Mouse (Mus musculus): ENCODE measurements around the gene Atp11b.

DNA sequence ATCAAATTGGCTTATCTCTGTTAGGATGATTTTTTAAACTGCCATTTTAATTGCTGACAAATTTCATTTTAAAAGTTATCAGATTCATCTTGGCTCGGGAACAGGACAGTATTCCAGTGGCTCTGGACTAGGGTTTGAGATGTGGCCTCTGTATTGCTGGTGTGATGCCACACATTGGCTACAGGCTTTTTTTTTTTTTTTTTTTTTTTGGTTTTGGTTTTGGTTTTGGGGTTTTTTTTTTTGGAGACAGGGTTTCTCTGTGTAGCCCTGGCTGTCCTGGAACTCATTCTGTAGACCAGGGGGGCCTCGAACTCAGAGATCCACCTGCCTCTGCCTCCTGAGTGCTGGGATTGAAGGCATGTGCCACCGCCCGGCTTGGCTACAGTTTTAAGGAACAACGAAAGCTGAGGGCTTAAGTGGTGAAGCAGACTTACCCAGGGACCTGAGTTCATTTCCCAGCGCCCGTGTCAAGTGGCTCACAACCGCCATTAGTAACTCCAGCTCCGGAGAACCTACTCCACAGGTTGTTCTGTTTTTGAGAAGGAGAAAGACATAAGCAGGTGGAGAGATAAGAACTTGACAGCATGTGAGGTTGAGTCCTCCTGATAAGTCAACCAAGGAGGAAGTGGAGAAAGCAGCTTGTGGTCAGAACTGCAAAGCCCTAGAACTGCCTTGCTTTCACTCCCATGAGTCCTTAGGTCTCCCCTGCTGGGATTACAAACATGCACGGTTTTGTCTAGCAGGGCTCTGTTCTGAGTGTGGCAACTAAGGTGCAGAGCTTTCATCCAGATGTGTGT lies 21.7 kb upstream of the Atp11b start:
- TF ChIP-seq EP300 (optimal IDR thresholded peaks at IDR 0.05), result no peak
- no peak for TF ChIP-seq CTCF (IDR thresholded peaks at IDR 0.05; ENCODE audit: low read depth)

Data from stomach, postnatal 0 days (tissue).